Mouse (Mus musculus) heart, postnatal 0 days (tissue): ENCODE results near the gene Lrrc52. TPM values are rescaled to one million over a fixed set of nuclear protein-coding genes. Genes with fewer than 3 reads are reported as not detected.

Experiments used
- ATAC-seq: fragments of 200-750 bp; cut with Nextera tagmentation; 2 replicates; pipeline ENCODE4 v1.8.0; 2017; ENCODE audit warnings: low read depth, moderate number of reproducible peaks, moderate library complexity; ENCODE audit not compliant: insufficient read depth
- DNase-seq: peaks from one replicate; pipeline ENCODE4 v3.0.0-alpha.2; 2016; ENCODE audit warnings: low spot score
- H3K27ac ChIP-seq: fragments of 300-500 bp; sonication (generic); 2 replicates; pipeline ENCODE4 v1.5.1; 2014; ENCODE audit warnings: low read depth, mild to moderate bottlenecking
- H3K27me3 ChIP-seq: fragments of 300-500 bp; sonication (generic); 2 replicates; pipeline ENCODE4 v1.6.1; 2014; ENCODE audit warnings: low read length, mixed read lengths; ENCODE audit not compliant: control insufficient read depth, insufficient read depth
- H3K36me3 ChIP-seq: fragments of 300-500 bp; sonication (generic); replicated peaks from 2 replicates; pipeline ENCODE4 v1.6.1; 2014; ENCODE audit warnings: low read length, mixed read lengths; ENCODE audit not compliant: control insufficient read depth, insufficient read depth
- H3K4me1 ChIP-seq: fragments of 300-500 bp; sonication (generic); 2 replicates; pipeline ENCODE4 v1.6.1; 2014; ENCODE audit warnings: antibody characterized with exemption; ENCODE audit not compliant: control insufficient read depth, insufficient read depth
- H3K4me2 ChIP-seq: fragments of 300-500 bp; sonication (generic); 2 replicates; pipeline ENCODE4 v1.6.1; 2014; ENCODE audit warnings: low read depth, mild to moderate bottlenecking, low read length, moderate library complexity
- H3K4me3 ChIP-seq: fragments of 300-500 bp; sonication (generic); 2 replicates; pipeline ENCODE4 v1.5.1; 2014; ENCODE audit warnings: low read depth, low read length
- H3K9ac ChIP-seq: fragments of 300-500 bp; sonication (generic); replicated peaks from 2 replicates; pipeline ENCODE4 v1.6.1; 2014; ENCODE audit warnings: low read depth, low read length, mixed read lengths
- H3K9me3 ChIP-seq: fragments of 300-500 bp; sonication (generic); replicated peaks from 2 replicates; pipeline ENCODE4 v1.6.1; 2016; ENCODE audit warnings: low read length; ENCODE audit not compliant: control insufficient read depth
- CTCF ChIP-seq: IDR thresholded peaks from 2 replicates; pipeline ENCODE4 v1.5.1; 2016; ENCODE audit warnings: antibody characterized with exemption, control low read depth, low read depth
- EP300 ChIP-seq: IDR thresholded peaks from 2 replicates; pipeline ENCODE4 v1.6.1; 2016; ENCODE audit warnings: antibody characterized with exemption, low read depth
- WGBS: fragments of 180-500 bp; shearing (Covaris S2); extraction: QIAGEN DNeasy Blood & Tissue Kit; methylation state at CpG from one replicate; pipeline ENCODE4 v1.1.7; 2014; 5-methylcytosine and 5-hydroxymethylcytosine counted together
- polyA plus RNA-seq: library from polyadenylated mRNA; unstranded; fragments of >200 nt; fragmentation: Nextera tagmentation; extraction: Ambion mirVana; gene quantifications from 2 replicates; pipeline ENCODE4 v1.2.1, GENCODE M21; 2015
- total RNA-seq: library from RNA; depleted of rRNA; stranded (reverse); fragments of >200 nt; gene quantifications from 2 replicates; pipeline ENCODE4 v1.2.3, GENCODE M21; 2014; ENCODE audit warnings: low replicate concordance

The Lrrc52 gene
- total and polyA plus RNA-seq, 2 experiments from 2014 or later, result 0.27 to 0.46 TPM

DNA sequence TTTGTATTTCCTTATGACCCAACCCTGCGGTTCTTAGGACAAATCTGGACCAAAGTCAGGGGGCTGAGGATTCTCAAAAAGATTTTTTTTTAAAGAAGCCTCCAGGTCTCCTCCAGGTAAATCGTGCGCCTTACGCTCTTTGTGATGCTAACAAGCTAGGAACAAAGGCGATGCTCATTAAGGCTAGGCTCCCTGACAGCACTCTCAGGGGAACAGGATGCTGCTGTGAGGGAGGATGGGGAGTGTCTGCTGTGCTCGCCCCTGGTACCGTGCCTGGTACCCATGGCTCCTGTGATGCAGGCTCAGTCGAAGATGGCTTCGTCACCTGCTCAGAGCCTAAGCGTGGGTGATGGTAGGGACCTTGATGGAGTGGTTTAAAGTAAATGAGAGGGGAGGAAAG is 31.4 kb upstream of the Lrrc52 start:
- ATAC-seq, result no peak

DNA sequence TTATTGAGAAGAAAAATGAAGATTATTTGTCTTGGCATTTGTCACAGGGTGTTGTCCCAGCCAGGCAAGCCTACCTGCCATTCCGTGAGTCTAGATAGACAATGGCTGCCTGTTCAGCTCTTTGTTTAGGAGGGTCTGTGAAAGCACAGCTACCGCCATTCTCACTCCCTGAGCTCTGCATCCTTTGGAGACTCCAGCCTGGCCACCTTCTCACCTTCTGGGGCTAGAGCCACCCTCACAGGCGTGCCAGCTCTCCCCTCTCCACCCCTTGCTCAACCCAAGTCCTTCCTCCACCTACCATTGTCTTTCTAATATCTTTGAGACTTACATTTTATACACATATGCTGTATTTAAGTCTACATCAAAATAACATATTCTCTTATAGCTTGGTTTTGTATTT is 31.0 kb upstream of the Lrrc52 start:
- Histone ChIP-seq H3K4me3 (no peak overlapping the region), H3K4me1 (no peaks in the 10 kb centered on the region), H3K9ac (no peak overlapping the region), H3K27ac (no peak overlapping the region), H3K36me3 (no peaks in the 10 kb centered on the region), H3K27me3 (no peaks in the 10 kb centered on the region), H3K9me3 (no peaks in the 10 kb centered on the region), H3K4me2 (no peak overlapping the region)
- WGBS, result 45% methylated on average over 3 of the region's 3 CpGs
- DNase-seq, result no peak
- no peak for ATAC-seq
- TF ChIP-seq CTCF (no peak), EP300 (no peak)

More for the DNA sequence above, 31.4 kb upstream of the Lrrc52 start:
- Histone ChIP-seq H3K4me3 (no peak overlapping the region), H3K27me3 (no peaks in the 10 kb centered on the region), H3K27ac (no peak overlapping the region), H3K4me1 (no peaks in the 10 kb centered on the region), H3K9me3 (no peaks in the 10 kb centered on the region), H3K4me2 (no peak overlapping the region), H3K36me3 (no peaks in the 10 kb centered on the region), H3K9ac (no peak overlapping the region)
- no peak for DNase-seq
- no peak for TF ChIP-seq EP300
- TF ChIP-seq CTCF, result no peak
- 41% methylated on average over 10 of the region's 10 CpGs for WGBS

DNA sequence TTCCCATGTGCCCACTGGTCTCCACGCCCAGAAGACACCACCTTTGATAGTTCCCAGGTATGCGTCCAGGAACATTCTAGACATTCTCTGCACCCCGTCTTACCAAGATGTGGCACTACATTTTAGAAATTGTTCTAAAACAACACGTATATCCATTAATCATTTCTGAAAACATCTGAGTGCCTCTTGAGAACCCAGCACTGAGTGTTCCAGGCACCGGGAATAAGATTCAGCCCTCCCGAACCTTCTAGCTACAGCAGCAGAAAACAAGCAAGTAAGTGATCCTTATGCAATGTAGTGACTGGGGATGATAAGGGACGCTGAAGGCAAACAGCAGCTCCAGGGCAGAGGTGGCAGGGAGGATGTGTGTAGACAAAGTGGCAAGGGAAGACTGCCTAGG is 24.9 kb upstream of the Lrrc52 start:
- TF ChIP-seq EP300 (no peak), CTCF (no peak)
- 67% methylated on average over 7 of the region's 7 CpGs for WGBS

DNA sequence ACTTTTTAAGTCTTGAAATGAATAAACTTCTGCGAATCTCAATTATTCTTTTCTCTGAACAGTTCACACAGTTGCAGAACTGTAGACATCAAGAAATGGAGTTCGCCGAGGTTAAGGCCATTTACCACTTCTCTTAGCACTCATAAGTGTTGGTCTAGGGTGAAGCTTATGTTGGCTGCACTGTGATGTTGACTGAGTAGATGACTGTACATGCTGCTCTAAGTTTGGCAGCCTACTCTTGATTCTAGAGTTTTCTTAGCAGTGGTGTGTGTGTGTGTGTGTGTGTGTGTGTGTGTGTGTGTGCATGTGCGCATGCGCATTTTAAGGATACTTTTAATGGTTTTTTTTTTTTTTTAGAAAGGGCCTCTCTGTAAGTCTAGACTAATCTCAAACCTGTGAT is 21.4 kb upstream of the Lrrc52 start:
- TF ChIP-seq EP300 (no peak), CTCF (no peak)
- H3K4me2 ChIP-seq, result no peak overlapping the region
- no peak overlapping the region for H3K9ac ChIP-seq
- ATAC-seq (no peak), DNase-seq (no peak)
- 87% methylated on average over 5 of the region's 5 CpGs for WGBS
- no peaks in the 10 kb centered on the region for H3K27me3 ChIP-seq
- H3K27ac ChIP-seq, result no peak overlapping the region
- no peaks in the 10 kb centered on the region for H3K4me1 ChIP-seq
- no peak overlapping the region for H3K4me3 ChIP-seq
- H3K36me3 ChIP-seq, result no peaks in the 10 kb centered on the region
- H3K9me3 ChIP-seq, result no peaks in the 10 kb centered on the region

More for the DNA sequence above, 24.9 kb upstream of the Lrrc52 start:
- H3K9me3 ChIP-seq, result no peaks in the 10 kb centered on the region
- H3K36me3 ChIP-seq, result no peaks in the 10 kb centered on the region
- no peaks in the 10 kb centered on the region for H3K27me3 ChIP-seq
- no peaks in the 10 kb centered on the region for H3K4me1 ChIP-seq
- no peak overlapping the region for H3K27ac ChIP-seq
- no peak for ATAC-seq
- H3K4me2 ChIP-seq, result no peak overlapping the region
- H3K4me3 ChIP-seq, result no peak overlapping the region
- no peak overlapping the region for H3K9ac ChIP-seq
- DNase-seq, result no peak

DNA sequence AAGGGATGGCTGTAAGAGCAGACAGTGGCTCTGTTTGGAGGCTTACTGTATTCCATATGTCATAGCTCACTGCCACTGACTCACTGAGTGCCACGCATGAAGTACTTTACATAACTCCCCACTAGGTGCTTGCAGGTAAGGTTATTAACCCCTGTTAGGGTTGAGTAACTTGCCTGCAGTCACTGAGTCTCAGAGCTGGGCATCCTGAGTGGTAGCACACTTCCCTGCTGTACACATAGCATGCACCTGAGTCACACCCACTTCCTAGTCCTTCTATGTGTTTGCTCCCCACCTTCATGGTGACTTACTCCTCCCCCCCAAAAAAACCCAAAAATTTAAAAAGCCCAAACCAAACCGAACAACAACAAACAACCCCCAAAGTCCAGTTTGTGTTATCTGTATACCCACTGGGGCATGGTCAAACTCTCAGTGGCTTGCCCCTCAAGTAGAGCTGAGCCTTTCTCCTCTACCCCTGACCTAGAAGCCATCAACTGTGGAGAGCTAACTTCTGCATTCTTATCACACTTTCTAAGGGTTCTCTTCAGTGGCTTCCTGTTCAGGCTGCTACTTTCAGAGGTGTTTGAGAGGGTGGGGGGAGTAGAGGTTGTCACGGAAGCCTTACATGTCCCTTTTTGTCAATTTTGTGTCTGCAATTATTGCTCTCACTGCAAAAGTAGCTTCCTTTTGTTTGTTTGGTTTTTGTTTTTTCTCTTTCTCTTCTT is 20.5 kb upstream of the Lrrc52 start:
- 55% methylated on average over 3 of the region's 3 CpGs for WGBS
- TF ChIP-seq CTCF, result no peak
- TF ChIP-seq EP300, result no peak
- no peak overlapping the region for H3K27ac ChIP-seq

DNA sequence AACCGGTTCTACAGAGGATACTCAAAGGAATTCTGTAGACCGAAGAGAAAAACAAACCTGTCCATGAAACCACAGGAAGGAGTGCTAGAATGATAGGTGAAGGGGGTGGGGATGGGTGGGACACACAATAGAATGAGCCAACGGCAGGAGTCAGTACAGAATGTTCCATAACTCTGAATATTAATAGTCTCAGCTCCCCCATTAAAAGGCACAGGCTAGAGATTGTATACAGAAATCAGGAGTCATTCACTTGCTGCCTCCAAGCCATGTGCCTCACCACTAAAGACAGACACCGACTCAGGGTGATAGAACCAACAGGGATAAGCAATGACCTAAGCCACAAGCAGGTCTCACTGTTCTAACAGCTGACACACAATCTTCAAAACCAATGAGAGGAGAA is 16.3 kb upstream of the Lrrc52 start:
- no peaks in the 10 kb centered on the region for H3K4me1 ChIP-seq
- ATAC-seq (peak; percentile 70; the same call in 1 of the 2 replicates), DNase-seq (peak; percentile 33)
- no peaks in the 10 kb centered on the region for H3K36me3 ChIP-seq
- TF ChIP-seq EP300 (peak; percentile 72), CTCF (no peak)
- H3K9ac ChIP-seq, result no peak overlapping the region
- 54% methylated on average over 4 of the region's 4 CpGs for WGBS
- no peak overlapping the region for H3K4me3 ChIP-seq
- H3K9me3 ChIP-seq, result no peaks in the 10 kb centered on the region
- no peak overlapping the region for H3K4me2 ChIP-seq
- no peak overlapping the region for H3K27ac ChIP-seq
- no peaks in the 10 kb centered on the region for H3K27me3 ChIP-seq

More for the DNA sequence above, 20.5 kb upstream of the Lrrc52 start:
- ATAC-seq, result no peak
- no peak for DNase-seq
- H3K27me3 ChIP-seq, result no peaks in the 10 kb centered on the region
- no peak overlapping the region for H3K9ac ChIP-seq
- no peak overlapping the region for H3K4me2 ChIP-seq
- no peaks in the 10 kb centered on the region for H3K36me3 ChIP-seq
- H3K4me1 ChIP-seq, result no peaks in the 10 kb centered on the region
- H3K9me3 ChIP-seq, result no peaks in the 10 kb centered on the region
- H3K4me3 ChIP-seq, result no peak overlapping the region
